Mouse (Mus musculus): ENCODE results near the gene Sec22b. TPM values are rescaled to one million over a fixed set of nuclear protein-coding genes. Genes with fewer than 3 reads are reported as not detected.

Sec22b gene
- polyA plus RNA-seq, 1 experiment from 2014 or later, result 136 TPM

- H3K9me3 ChIP-seq (ENCODE audit: control insufficient read depth, low read length), result no peaks in the 10 kb centered on the region
- H3K27ac ChIP-seq (ENCODE audit: low read depth, low read length), result no peak overlapping the region
- WGBS, result 3% methylated on average over 42 of the region's 42 CpGs
- peaks cover 21% of the 10 kb centered on the region for H3K27me3 ChIP-seq (ENCODE audit: control insufficient read depth, insufficient read depth, low read length)
- 0 out of 2 replicates have a peak, but pooled peaks cover 6% of the 10 kb centered on the region for H3K4me1 ChIP-seq (ENCODE audit: control insufficient read depth, insufficient read depth, low read length)
- ATAC-seq (ENCODE audit: low FRiP score, low TSS enrichment), result peak; percentile 85
- H3K36me3 ChIP-seq (ENCODE audit: control insufficient read depth, insufficient read depth, low read length), result no peaks in the 10 kb centered on the region
- H3K4me2 ChIP-seq (replicated peaks; ENCODE audit: low read depth, low read length), result peak overlapping the region; percentile 93
- peak overlapping the region; percentile 56 for H3K9ac ChIP-seq (ENCODE audit: low read depth, low read length)
- H3K4me3 ChIP-seq (ENCODE audit: low read length), result peak overlapping the region; percentile 49
These were observed 32.8 kb upstream of the Sec22b start for GRCm38 (mm10) chr3:97868024-97868689.

GRCm38 (mm10) chr3:97868733-97869132 is 32.3 kb upstream of the Sec22b start:
- no peak overlapping the region for H3K9ac ChIP-seq (ENCODE audit: low read depth, low read length)
- ATAC-seq (ENCODE audit: low FRiP score, low TSS enrichment), result no peak
- no peak overlapping the region for H3K27ac ChIP-seq (ENCODE audit: low read depth, low read length)
- H3K4me3 ChIP-seq (ENCODE audit: low read length), result no peak overlapping the region
- WGBS, result 61% methylated on average over 5 of the region's 5 CpGs
- H3K4me1 ChIP-seq (ENCODE audit: control insufficient read depth, insufficient read depth, low read length), result 0 out of 2 replicates have a peak, but pooled peaks cover 6% of the 10 kb centered on the region
- no peaks in the 10 kb centered on the region for H3K36me3 ChIP-seq (ENCODE audit: control insufficient read depth, insufficient read depth, low read length)
- no peak overlapping the region for H3K4me2 ChIP-seq (replicated peaks; ENCODE audit: low read depth, low read length)
- no peaks in the 10 kb centered on the region for H3K9me3 ChIP-seq (ENCODE audit: control insufficient read depth, low read length)
- peaks cover 21% of the 10 kb centered on the region for H3K27me3 ChIP-seq (ENCODE audit: control insufficient read depth, insufficient read depth, low read length)

- WGBS, result 62% methylated on average over 4 of the region's 4 CpGs
- Histone ChIP-seq H3K36me3 (ENCODE audit: control insufficient read depth, insufficient read depth, low read length) (no peaks in the 10 kb centered on the region), H3K4me3 (ENCODE audit: low read length) (no peak overlapping the region), H3K9ac (ENCODE audit: low read depth, low read length) (no peak overlapping the region), H3K27me3 (ENCODE audit: control insufficient read depth, insufficient read depth, low read length) (peaks cover 21% of the 10 kb centered on the region), H3K4me2 (replicated peaks; ENCODE audit: low read depth, low read length) (no peak overlapping the region), H3K9me3 (ENCODE audit: control insufficient read depth, low read length) (no peaks in the 10 kb centered on the region), H3K4me1 (ENCODE audit: control insufficient read depth, insufficient read depth, low read length) (0 out of 2 replicates have a peak, but pooled peaks cover 6% of the 10 kb centered on the region), H3K27ac (ENCODE audit: low read depth, low read length) (no peak overlapping the region)
- ATAC-seq (ENCODE audit: low FRiP score, low TSS enrichment), result no peak
These were observed 31.3 kb upstream of the Sec22b start for GRCm38 (mm10) chr3:97869730-97870129.

- H3K9me3 ChIP-seq (ENCODE audit: control insufficient read depth, low read length), result no peaks in the 10 kb centered on the region
These were observed 26.2 kb upstream of the Sec22b start for GRCm38 (mm10) chr3:97874777-97875176.

GRCm38 (mm10) chr3:97876259-97876658 is 24.7 kb upstream of the Sec22b start:
- no peaks in the 10 kb centered on the region for H3K9me3 ChIP-seq (ENCODE audit: control insufficient read depth, low read length)
- no peak overlapping the region for H3K9ac ChIP-seq (ENCODE audit: low read depth, low read length)
- H3K27ac ChIP-seq (ENCODE audit: low read depth, low read length), result no peak overlapping the region
- H3K4me2 ChIP-seq (replicated peaks; ENCODE audit: low read depth, low read length), result no peak overlapping the region
- no peaks in the 10 kb centered on the region for H3K27me3 ChIP-seq (ENCODE audit: control insufficient read depth, insufficient read depth, low read length)
- 26% methylated on average over 8 of the region's 8 CpGs for WGBS
- no peak for ATAC-seq (ENCODE audit: low FRiP score, low TSS enrichment)
- H3K36me3 ChIP-seq (ENCODE audit: control insufficient read depth, insufficient read depth, low read length), result no peaks in the 10 kb centered on the region
- H3K4me1 ChIP-seq (ENCODE audit: control insufficient read depth, insufficient read depth, low read length), result no peaks in the 10 kb centered on the region
- H3K4me3 ChIP-seq (ENCODE audit: low read length), result no peak overlapping the region

More at GRCm38 (mm10) chr3:97874777-97875176, 26.2 kb upstream of the Sec22b start:
- Histone ChIP-seq H3K27ac (ENCODE audit: low read depth, low read length) (no peak overlapping the region), H3K36me3 (ENCODE audit: control insufficient read depth, insufficient read depth, low read length) (no peaks in the 10 kb centered on the region), H3K9ac (ENCODE audit: low read depth, low read length) (no peak overlapping the region), H3K4me2 (replicated peaks; ENCODE audit: low read depth, low read length) (no peak overlapping the region), H3K4me3 (ENCODE audit: low read length) (no peak overlapping the region), H3K4me1 (ENCODE audit: control insufficient read depth, insufficient read depth, low read length) (no peaks in the 10 kb centered on the region), H3K27me3 (ENCODE audit: control insufficient read depth, insufficient read depth, low read length) (no peaks in the 10 kb centered on the region)
- 36% methylated on average over 5 of the region's 5 CpGs for WGBS
- no peak for ATAC-seq (ENCODE audit: low FRiP score, low TSS enrichment)

- 16% methylated on average over 5 of the region's 5 CpGs for WGBS
- no peaks in the 10 kb centered on the region for H3K4me1 ChIP-seq (ENCODE audit: control insufficient read depth, insufficient read depth, low read length)
- ATAC-seq (ENCODE audit: low FRiP score, low TSS enrichment), result no peak
- no peak overlapping the region for H3K9ac ChIP-seq (ENCODE audit: low read depth, low read length)
- no peak overlapping the region for H3K27ac ChIP-seq (ENCODE audit: low read depth, low read length)
- no peaks in the 10 kb centered on the region for H3K9me3 ChIP-seq (ENCODE audit: control insufficient read depth, low read length)
- no peak overlapping the region for H3K4me3 ChIP-seq (ENCODE audit: low read length)
- no peaks in the 10 kb centered on the region for H3K36me3 ChIP-seq (ENCODE audit: control insufficient read depth, insufficient read depth, low read length)
- H3K27me3 ChIP-seq (ENCODE audit: control insufficient read depth, insufficient read depth, low read length), result no peaks in the 10 kb centered on the region
- no peak overlapping the region for H3K4me2 ChIP-seq (replicated peaks; ENCODE audit: low read depth, low read length)
These were observed 21.8 kb upstream of the Sec22b start for GRCm38 (mm10) chr3:97879222-97879621.

GRCm38 (mm10) chr3:97881576-97881975 is 19.4 kb upstream of the Sec22b start:
- no peak overlapping the region for H3K4me2 ChIP-seq (replicated peaks; ENCODE audit: low read depth, low read length)
- H3K27me3 ChIP-seq (ENCODE audit: control insufficient read depth, insufficient read depth, low read length), result no peaks in the 10 kb centered on the region; the same call in 1 of the 2 replicates
- no peaks in the 10 kb centered on the region for H3K9me3 ChIP-seq (ENCODE audit: control insufficient read depth, low read length)
- H3K4me3 ChIP-seq (ENCODE audit: low read length), result no peak overlapping the region
- 96% methylated on average over 5 of the region's 5 CpGs for WGBS
- ATAC-seq (ENCODE audit: low FRiP score, low TSS enrichment), result no peak
- H3K9ac ChIP-seq (ENCODE audit: low read depth, low read length), result no peak overlapping the region
- no peaks in the 10 kb centered on the region for H3K36me3 ChIP-seq (ENCODE audit: control insufficient read depth, insufficient read depth, low read length)
- no peaks in the 10 kb centered on the region for H3K4me1 ChIP-seq (ENCODE audit: control insufficient read depth, insufficient read depth, low read length)
- no peak overlapping the region for H3K27ac ChIP-seq (ENCODE audit: low read depth, low read length)

- Histone ChIP-seq H3K9me3 (ENCODE audit: control insufficient read depth, low read length) (no peaks in the 10 kb centered on the region), H3K4me2 (replicated peaks; ENCODE audit: low read depth, low read length) (peak overlapping the region; percentile 76; the same call in 1 of the 2 replicates), H3K36me3 (ENCODE audit: control insufficient read depth, insufficient read depth, low read length) (no peaks in the 10 kb centered on the region), H3K4me3 (ENCODE audit: low read length) (peak overlapping the region; percentile 43; the same call in 1 of the 2 replicates), H3K27me3 (ENCODE audit: control insufficient read depth, insufficient read depth, low read length) (peaks cover 32% of the 10 kb centered on the region), H3K9ac (ENCODE audit: low read depth, low read length) (no peak overlapping the region), H3K4me1 (ENCODE audit: control insufficient read depth, insufficient read depth, low read length) (0 out of 2 replicates have a peak, but pooled peaks cover 7% of the 10 kb centered on the region), H3K27ac (ENCODE audit: low read depth, low read length) (no peak overlapping the region)
- ATAC-seq (ENCODE audit: low FRiP score, low TSS enrichment), result no peak
- WGBS, result 71% methylated on average over 5 of the region's 5 CpGs
These were observed 13.2 kb upstream of the Sec22b start for GRCm38 (mm10) chr3:97887785-97888167.

- Histone ChIP-seq H3K4me3 (ENCODE audit: low read length) (peak within 1 kb of the TSS; percentile 43), H3K9ac (ENCODE audit: low read depth, low read length) (0 out of 2 replicates have a peak within 1 kb of the TSS, but pooled peaks have one; percentile 40), H3K9me3 (ENCODE audit: control insufficient read depth, low read length) (no peaks in the 10 kb centered on the region), H3K4me2 (replicated peaks; ENCODE audit: low read depth, low read length) (peak within 1 kb of the TSS; percentile 76), H3K4me1 (ENCODE audit: control insufficient read depth, insufficient read depth, low read length) (0 out of 2 replicates have a peak, but pooled peaks cover 7% of the 10 kb centered on the region), H3K36me3 (ENCODE audit: control insufficient read depth, insufficient read depth, low read length) (no peaks in the 10 kb centered on the region), H3K27me3 (ENCODE audit: control insufficient read depth, insufficient read depth, low read length) (peaks cover 32% of the 10 kb centered on the region), H3K27ac (ENCODE audit: low read depth, low read length) (no peak within 1 kb of the TSS)
- 1% methylated on average over 44 of the region's 44 CpGs for WGBS
- peak; percentile 46; the same call in 1 of the 2 replicates for ATAC-seq (ENCODE audit: low FRiP score, low TSS enrichment)
These were observed 12.7 kb upstream of the Sec22b start, which contains the start of gene Pde4dip for GRCm38 (mm10) chr3:97888168-97888901. Gene Pde4dip (minus strand): TSS chr3:97888707.
